8 mouse cellular contexts compared by ENCODE assay signal in genomic region chr6:114642601-114643528, GRCm38 (mm10). TPM values are rescaled to one million over a fixed set of nuclear protein-coding genes. Genes with fewer than 3 reads are reported as not detected.
A peak's percentile ranks its signal among the peaks of the same experiment; 100 is the strongest.
DNase-seq lines count a peak whose midpoint lies in the region; ATAC-seq and TF ChIP-seq lines count a peak whose summit lies in the region.

TSS of gene Atg7 (plus strand) at chr6:114643097.

- no peak within 1 kb of the TSS for H3K27ac ChIP-seq in ES-E14 (ENCODE audit: insufficient read depth, low read depth, low read length, poor library complexity, severe bottlenecking)
- peak within 1 kb of the TSS; percentile 76 for H3K27ac ChIP-seq in forebrain, embryonic 16.5 days (ENCODE audit: low read length)
- peak within 1 kb of the TSS; percentile 94 for H3K27ac ChIP-seq in layer of hippocampus, adult 2 months
- H3K27ac ChIP-seq in lung, embryonic 14.5 days (ENCODE audit: low read depth): no peak within 1 kb of the TSS
- no peak within 1 kb of the TSS for H3K27ac ChIP-seq in olfactory bulb, adult 2 months (ENCODE audit: insufficient read depth, low read depth, low read length)
- H3K27ac ChIP-seq in thymus, adult 2 months (ENCODE audit: control insufficient read depth, insufficient read depth, low read length): peak within 1 kb of the TSS; percentile 40; the same call in 1 of the 2 replicates

- H3K9me3 ChIP-seq in ES-E14 (ENCODE audit: control insufficient read depth, insufficient read depth, low read depth, low read length): no peaks in the 10 kb centered on the region
- no peaks in the 10 kb centered on the region for H3K9me3 ChIP-seq in forebrain, embryonic 16.5 days (ENCODE audit: control insufficient read depth, low read length)
- no peaks in the 10 kb centered on the region for H3K9me3 ChIP-seq in lung, embryonic 14.5 days (ENCODE audit: low read depth, low read length)

- WGBS in forebrain, embryonic 16.5 days: under 1% methylated on average over 38 of the region's 38 CpGs
- WGBS in lung, embryonic 14.5 days: 1% methylated on average over 38 of the region's 38 CpGs
- WGBS in olfactory bulb, adult 2 months: under 1% methylated on average over 38 of the region's 38 CpGs
- under 1% methylated on average over 38 of the region's 38 CpGs for WGBS in thymus, adult 2 months

- H3K4me1 ChIP-seq in ES-E14 (ENCODE audit: control insufficient read depth in 2 of 2, insufficient read depth in 2 of 2, low read length in 2 of 2, poor library complexity in 1 of 2): no peaks in the 10 kb centered on the region
- peaks cover 10% of the 10 kb centered on the region for H3K4me1 ChIP-seq in forebrain, embryonic 16.5 days (replicated peaks; ENCODE audit: control insufficient read depth, insufficient read depth, low read length)
- peaks cover 6% of the 10 kb centered on the region; the same call in 1 of the 2 replicates for H3K4me1 ChIP-seq in lung, embryonic 14.5 days (ENCODE audit: insufficient read depth)
- no peaks in the 10 kb centered on the region for H3K4me1 ChIP-seq in olfactory bulb, adult 2 months (ENCODE audit: control insufficient read depth, insufficient read depth, low read length)
- peaks cover 4% of the 10 kb centered on the region for H3K4me1 ChIP-seq in thymus, adult 2 months (replicated peaks; ENCODE audit: control insufficient read depth, insufficient read depth, low read length)

- TF ChIP-seq POLR2A in olfactory bulb, adult 2 months (IDR thresholded peaks at IDR 0.05; ENCODE audit: insufficient read depth, low read depth, low read length): peak; percentile 52; the same call in 1 of the 2 replicates
- peak; percentile 82 for TF ChIP-seq POLR2A in thymus, adult 2 months (IDR thresholded peaks at IDR 0.05; ENCODE audit: control insufficient read depth, extremely low read depth, insufficient read depth, low read length, poor library complexity)

- no peak for TF ChIP-seq CTCF in layer of hippocampus, adult 2 months (conservative IDR thresholded peaks at IDR 0.05)
- TF ChIP-seq CTCF in lung, embryonic 14.5 days (IDR thresholded peaks at IDR 0.05; ENCODE audit: low read depth): no peak
- no peak for TF ChIP-seq CTCF in olfactory bulb, adult 2 months (IDR thresholded peaks at IDR 0.05; ENCODE audit: insufficient read depth, low read depth, low read length)
- TF ChIP-seq CTCF in thymus, adult 2 months (IDR thresholded peaks at IDR 0.05; ENCODE audit: borderline replicate concordance, control insufficient read depth, extremely low read depth, insufficient read depth, low read length, poor library complexity): peak; percentile 39; the same call in 1 of the 2 replicates

- H3K9ac ChIP-seq in ES-E14 (ENCODE audit: insufficient read depth, low read depth, low read length, poor library complexity, severe bottlenecking): peak within 1 kb of the TSS; percentile 93
- H3K9ac ChIP-seq in forebrain, embryonic 16.5 days (replicated peaks; ENCODE audit: low read depth, low read length): peak within 1 kb of the TSS; percentile 77
- H3K9ac ChIP-seq in lung, embryonic 14.5 days: peak within 1 kb of the TSS; percentile 68

- peak within 1 kb of the TSS; percentile 82 for H3K4me2 ChIP-seq in forebrain, embryonic 16.5 days (ENCODE audit: low read length)
- H3K4me2 ChIP-seq in lung, embryonic 14.5 days: peak within 1 kb of the TSS; percentile 93

- H3K36me3 ChIP-seq in ES-E14 (ENCODE audit: control insufficient read depth, insufficient read depth, low read length, poor library complexity, severe bottlenecking): no peaks in the 10 kb centered on the region
- no peaks in the 10 kb centered on the region for H3K36me3 ChIP-seq in forebrain, embryonic 16.5 days (ENCODE audit: control insufficient read depth, insufficient read depth)
- no peaks in the 10 kb centered on the region for H3K36me3 ChIP-seq in lung, embryonic 14.5 days (ENCODE audit: insufficient read depth)
- H3K36me3 ChIP-seq in thymus, adult 2 months (ENCODE audit: control insufficient read depth, insufficient read depth, low read length): no peaks in the 10 kb centered on the region

- ATAC-seq in forebrain, embryonic 16.5 days: peak; percentile 92
- peak; percentile 83 for ATAC-seq in lung, embryonic 14.5 days (ENCODE audit: insufficient read depth)

- peak; percentile 79 for DNase-seq in ES-E14 (ENCODE audit: low read depth, low spot score)
- DNase-seq in cerebellum, adult 11-12 months: peak; percentile 91
- DNase-seq in heart, postnatal 36 days: peak; percentile 92 to 93
- DNase-seq in layer of hippocampus, adult 2 months (ENCODE audit: low spot score in 2 of 2): peak; percentile 88 to 91
- DNase-seq in lung, embryonic 14.5 days: peak; percentile 98
- DNase-seq in thymus, adult 2 months: peak; percentile 91

- H3K27me3 ChIP-seq in forebrain, embryonic 16.5 days (replicated peaks; ENCODE audit: control insufficient read depth, insufficient read depth, low read length): peaks cover 6% of the 10 kb centered on the region; the same call in 1 of the 2 replicates
- no peaks in the 10 kb centered on the region for H3K27me3 ChIP-seq in lung, embryonic 14.5 days (ENCODE audit: insufficient read depth, low read length)
- H3K27me3 ChIP-seq in thymus, adult 2 months (ENCODE audit: control insufficient read depth, insufficient read depth, low read length): no peaks in the 10 kb centered on the region

- H3K4me3 ChIP-seq in ES-E14 (ENCODE audit: insufficient read depth in 1 of 2, low read depth in 1 of 2, low read length in 2 of 2, poor library complexity in 1 of 2, severe bottlenecking in 1 of 2): peak within 1 kb of the TSS; percentile 87 to 91
- peak within 1 kb of the TSS; percentile 82 for H3K4me3 ChIP-seq in forebrain, embryonic 16.5 days (replicated peaks; ENCODE audit: low read length)
- H3K4me3 ChIP-seq in layer of hippocampus, adult 2 months: peak within 1 kb of the TSS; percentile 71
- peak within 1 kb of the TSS; percentile 68 for H3K4me3 ChIP-seq in lung, embryonic 14.5 days (ENCODE audit: low read depth, low read length)
- H3K4me3 ChIP-seq in olfactory bulb, adult 2 months (ENCODE audit: insufficient read depth, low read depth, low read length): peak within 1 kb of the TSS; percentile 75
- H3K4me3 ChIP-seq in thymus, adult 2 months (ENCODE audit: control insufficient read depth, insufficient read depth, low read length): peak within 1 kb of the TSS; percentile 94

- in situ Hi-C loops in ES-E14 (cut with MboI; ENCODE audit: low sequenced_read_pairs in 2 of 2, unreplicated experiment in 2 of 2): no loop called here

- intact Hi-C loops in heart, postnatal 36 days (cut with DNase I): no loop called here

TF ChIP-seq in ES-E14, 5 proteins besides CTCF, POLR2A, EP300 and RAD21:
- TF ChIP-seq MAFK (IDR thresholded peaks at IDR 0.05; ENCODE audit: insufficient read depth, low read depth, low read length) (no peak), HCFC1 (IDR thresholded peaks at IDR 0.05; ENCODE audit: borderline replicate concordance, insufficient read depth, low read length) (peak; percentile 77; the same call in 1 of the 2 replicates), ZNF384 (IDR thresholded peaks at IDR 0.05; ENCODE audit: low read depth, low read length) (no peak), CHD2 (IDR thresholded peaks at IDR 0.05; ENCODE audit: low read depth, low read length) (no peak), ZC3H11A (IDR thresholded peaks at IDR 0.05; ENCODE audit: borderline replicate concordance, low read depth, low read length) (0 out of 2 replicates have a peak, but pooled peaks have one; percentile 21)

RNA-seq across cellular contexts. Expression of gene Atg7, which starts in this region (rescaled TPM):
- 12.1 and 14.6 TPM in 2 replicates for total RNA-seq in ES-E14 (2012; rRNA removed)
- polyA plus RNA-seq in forebrain, embryonic 16.5 days (2015; fragmentation: Nextera tagmentation; extraction: Ambion mirVana): 22.8 and 23.2 TPM in 2 replicates
- total RNA-seq in heart, postnatal 36 days (2021): 10 to 100 TPM; 10.4 to 14.7 TPM
- 10 to 100 TPM; 24.7 to 26.5 TPM for total RNA-seq in layer of hippocampus, adult 2 months (2021)
- 20.5 and 21.6 TPM in 2 replicates for polyA plus RNA-seq in lung, embryonic 14.5 days (2014; fragmentation: Nextera tagmentation; extraction: Ambion mirVana)
- not detected in 2 replicates for polyA plus RNA-seq in olfactory bulb, adult 2 months (2012; ENCODE audit: insufficient read depth, insufficient read length, low replicate concordance, missing spikeins)
- 16.9 and 18.2 TPM in 2 replicates for polyA plus RNA-seq in thymus, adult 2 months (2012; rRNA removed)

Comparison
In these comparisons a context has a peak if more than half of its experiments do, and no peak if none do; other contexts are left out.
1. H3K27ac ChIP-seq: peak in forebrain, embryonic 16.5 days (single experiment), layer of hippocampus, adult 2 months (single experiment) and thymus, adult 2 months (single experiment); none in ES-E14 (single experiment), lung, embryonic 14.5 days (single experiment) and olfactory bulb, adult 2 months (single experiment).
2. Peak in every context shown above with its lines, with median percentiles within 50 percentile points of each other: DNase-seq, H3K4me3 ChIP-seq and H3K9ac ChIP-seq.